Mouse (Mus musculus) thymus, postnatal 14 days (tissue): ENCODE data around the gene Wfdc10.
A peak's percentile ranks its signal among the peaks of the same experiment; 100 is the strongest.
"Not testable (repeated sequence)": the region's sequence is repeated elsewhere in the genome, so short reads cannot be mapped to it uniquely, and the experiment has no call there.

ENCODE experiments used
- DNase-seq: peaks from one replicate; pipeline ENCODE4 v3.0.0; 2021

The Wfdc10 gene

DNA sequence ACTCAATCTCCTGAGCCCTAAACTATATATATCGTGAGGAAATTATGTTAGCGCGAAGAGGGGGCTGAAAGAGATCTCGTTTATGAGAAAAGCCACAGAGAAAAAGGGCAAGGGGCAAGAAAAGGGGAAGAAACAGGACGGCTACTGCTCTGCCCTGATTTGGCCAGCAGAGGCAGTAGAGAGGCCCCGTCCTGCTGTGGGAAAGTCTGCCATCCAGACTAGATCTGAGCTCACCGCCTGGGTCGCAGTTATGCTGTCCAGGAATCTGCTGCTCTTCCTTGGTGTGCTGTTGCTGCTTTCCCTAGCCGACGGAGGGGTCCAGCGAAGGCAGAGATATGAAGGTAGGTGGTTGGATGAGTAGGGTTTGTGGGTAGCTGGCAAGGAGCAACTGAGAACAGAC, at the start of gene Wfdc10:
TSS of gene Wfdc10 (plus strand) at position 189 of the 400 bp plus-strand sequence.
- DNase-seq, result peak; percentile 58

DNA sequence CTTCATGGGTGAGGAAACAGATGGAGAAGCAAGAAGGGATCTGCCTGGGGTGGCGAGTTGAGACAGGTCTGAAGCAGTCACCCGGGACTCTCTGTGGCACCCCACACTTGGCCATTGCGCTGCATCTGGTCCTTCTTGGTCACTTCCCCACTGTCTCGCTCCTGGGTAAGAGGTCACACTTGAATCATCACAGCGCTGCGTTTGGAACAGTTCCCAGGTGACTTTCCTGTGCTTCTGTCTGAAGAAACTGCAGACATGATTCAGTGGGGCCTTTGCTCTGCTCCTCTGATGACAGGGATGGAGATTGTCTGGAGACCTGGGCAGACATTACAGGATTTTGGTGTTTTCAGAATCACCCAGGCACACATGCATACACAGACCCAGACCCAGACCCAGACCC, 47.1 kb upstream of the Wfdc10 start:
- no peak for DNase-seq

DNA sequence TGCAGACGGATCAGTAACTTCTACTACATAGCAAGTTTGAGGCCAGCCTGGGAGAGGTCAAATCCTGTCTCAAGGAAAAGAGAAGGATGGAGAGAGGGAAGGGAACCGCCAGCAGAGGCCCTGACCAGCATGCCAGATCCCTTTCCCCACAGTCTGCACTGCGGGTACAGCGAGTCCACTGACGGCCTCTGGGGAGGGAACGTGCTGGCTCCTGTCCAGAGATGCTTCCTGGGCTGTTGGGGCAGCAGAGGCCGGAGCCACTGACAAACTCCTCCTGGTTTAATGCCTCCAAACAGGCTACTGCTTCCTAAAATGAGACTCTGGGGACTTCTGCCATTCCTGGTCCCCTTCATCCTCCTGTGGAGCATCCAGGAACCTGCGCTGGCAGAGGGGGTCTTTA, 42.4 kb upstream of the Wfdc10 start, which contains the start of the genes Wfdc6b and Wfdc8:
TSS of gene Wfdc6b (plus strand) at position 52 of the 400 bp plus-strand sequence.
TSS of gene Wfdc8 (minus strand) at position 156 of the 400 bp plus-strand sequence.
- DNase-seq, result not testable (repeated sequence)

DNA sequence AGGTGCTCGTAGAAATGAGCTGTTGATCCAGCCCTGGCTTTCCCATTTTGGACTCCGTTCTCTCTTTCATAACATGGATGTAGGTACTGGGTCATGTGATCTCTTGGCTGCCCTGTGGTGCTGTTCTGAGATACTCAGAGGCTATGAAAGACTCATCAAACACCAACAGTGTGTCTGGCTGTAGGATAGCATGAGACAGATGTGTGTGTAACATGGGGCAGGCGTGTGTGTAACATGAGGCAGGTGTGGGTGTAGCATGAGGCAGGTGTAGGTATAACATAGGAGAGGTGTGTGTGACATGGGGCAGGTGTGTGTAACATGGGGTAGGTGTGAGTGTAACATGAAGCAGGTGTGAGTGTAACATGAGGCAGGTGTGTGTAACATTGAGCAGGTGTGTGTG, 40.5 kb upstream of the Wfdc10 start:
- DNase-seq, result no peak

DNA sequence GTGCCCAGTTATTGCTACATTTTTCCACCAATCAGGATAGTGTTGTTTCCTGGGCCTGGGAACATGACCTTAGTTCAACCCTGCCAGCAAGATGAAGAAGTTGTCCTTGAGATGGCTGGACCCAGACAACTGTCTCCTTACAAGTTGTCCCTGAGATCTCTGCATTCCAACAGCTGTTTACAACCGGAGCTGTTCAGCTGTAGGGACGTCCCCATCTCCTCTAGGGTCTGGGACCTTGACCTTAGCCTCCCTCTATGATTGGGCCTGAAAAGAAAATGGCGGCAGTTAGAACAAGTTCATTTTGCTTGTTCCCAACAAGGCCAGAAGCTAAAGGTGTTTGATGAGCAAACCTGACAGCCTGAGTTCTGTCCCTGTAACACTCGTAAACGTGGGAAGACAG, 36.8 kb upstream of the Wfdc10 start:
- DNase-seq, result no peak

DNA sequence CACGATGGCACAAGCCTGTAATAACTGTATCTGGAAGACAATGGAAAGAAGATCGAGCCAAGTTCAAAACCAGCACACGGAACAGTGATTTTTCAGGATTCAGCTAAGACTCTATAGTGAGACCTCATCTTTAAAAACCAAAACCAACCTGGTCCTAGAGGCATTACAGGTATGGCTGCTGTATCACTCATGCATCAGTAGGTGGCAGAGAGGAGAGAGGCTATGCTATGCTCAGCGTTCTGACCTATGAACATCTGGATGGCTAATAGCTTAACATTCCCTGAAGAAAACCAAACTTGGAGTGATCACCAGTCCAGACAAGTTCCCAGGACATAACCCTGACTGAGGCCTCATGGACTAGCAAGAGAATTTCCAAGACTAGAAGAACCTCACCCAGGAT, 34.1 kb upstream of the Wfdc10 start:
- no peak for DNase-seq

DNA sequence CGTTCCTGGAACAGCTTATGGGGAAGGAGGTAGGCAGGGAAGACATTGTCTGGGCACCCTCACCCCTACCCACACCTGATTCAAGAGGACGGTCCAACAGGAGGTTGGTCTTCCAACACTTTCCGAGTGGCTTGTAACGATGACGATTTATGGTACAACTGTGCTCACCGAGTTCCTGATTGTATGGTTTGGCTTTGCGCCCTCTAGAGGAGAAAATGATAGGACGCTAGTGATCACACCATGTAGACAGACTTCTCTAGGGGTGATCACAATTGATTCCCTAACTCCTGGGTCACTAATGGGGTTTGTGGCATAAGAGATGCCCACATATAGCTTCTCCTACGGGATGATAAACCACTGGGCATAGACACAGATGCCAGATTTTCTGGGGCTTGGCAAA, 20.6 kb upstream of the Wfdc10 start:
- DNase-seq, result peak; percentile 7

DNA sequence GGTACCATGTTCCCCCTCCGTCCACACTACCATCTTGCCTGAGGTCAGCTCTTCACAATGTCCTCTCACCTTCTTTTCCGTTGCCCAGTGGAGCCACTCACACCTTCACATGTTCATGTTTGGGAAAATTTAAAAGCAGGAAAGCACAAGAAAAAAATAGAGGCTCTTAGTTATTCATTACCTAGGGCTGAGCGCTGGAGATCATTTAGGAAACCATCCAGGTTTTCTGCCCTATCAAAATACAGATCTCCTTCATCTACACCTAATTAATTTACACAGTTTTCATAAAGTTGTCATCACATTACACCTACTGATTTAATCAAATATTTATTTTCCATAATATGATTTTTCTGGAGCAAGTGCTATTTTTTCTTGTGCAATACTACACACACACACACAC, 17.1 kb upstream of the Wfdc10 start, which contains the start of gene Wfdc16:
TSS of gene Wfdc16 (minus strand) at position 101 of the 400 bp plus-strand sequence.
- DNase-seq, result no peak

DNA sequence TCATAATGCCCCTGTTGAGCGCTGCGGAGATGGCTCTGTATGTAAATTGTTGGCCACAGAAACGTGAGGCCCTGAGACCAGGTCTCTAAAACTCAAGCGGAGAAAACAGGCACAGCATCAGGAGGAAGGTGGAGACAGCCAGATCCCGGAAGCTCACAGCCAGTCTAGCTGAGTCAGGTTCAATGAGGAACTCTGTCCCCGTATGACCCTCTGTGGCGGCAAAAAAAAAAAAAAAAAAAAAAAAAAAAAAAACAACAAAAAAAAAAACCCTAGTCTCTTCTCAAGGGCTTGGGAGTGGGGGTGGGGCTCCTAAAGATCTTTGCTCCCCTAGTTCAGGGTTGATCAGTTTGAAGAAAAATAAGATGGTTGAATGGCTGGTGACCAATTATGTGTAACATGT, 14.7 kb upstream of the Wfdc10 start:
- DNase-seq, result no peak

DNA sequence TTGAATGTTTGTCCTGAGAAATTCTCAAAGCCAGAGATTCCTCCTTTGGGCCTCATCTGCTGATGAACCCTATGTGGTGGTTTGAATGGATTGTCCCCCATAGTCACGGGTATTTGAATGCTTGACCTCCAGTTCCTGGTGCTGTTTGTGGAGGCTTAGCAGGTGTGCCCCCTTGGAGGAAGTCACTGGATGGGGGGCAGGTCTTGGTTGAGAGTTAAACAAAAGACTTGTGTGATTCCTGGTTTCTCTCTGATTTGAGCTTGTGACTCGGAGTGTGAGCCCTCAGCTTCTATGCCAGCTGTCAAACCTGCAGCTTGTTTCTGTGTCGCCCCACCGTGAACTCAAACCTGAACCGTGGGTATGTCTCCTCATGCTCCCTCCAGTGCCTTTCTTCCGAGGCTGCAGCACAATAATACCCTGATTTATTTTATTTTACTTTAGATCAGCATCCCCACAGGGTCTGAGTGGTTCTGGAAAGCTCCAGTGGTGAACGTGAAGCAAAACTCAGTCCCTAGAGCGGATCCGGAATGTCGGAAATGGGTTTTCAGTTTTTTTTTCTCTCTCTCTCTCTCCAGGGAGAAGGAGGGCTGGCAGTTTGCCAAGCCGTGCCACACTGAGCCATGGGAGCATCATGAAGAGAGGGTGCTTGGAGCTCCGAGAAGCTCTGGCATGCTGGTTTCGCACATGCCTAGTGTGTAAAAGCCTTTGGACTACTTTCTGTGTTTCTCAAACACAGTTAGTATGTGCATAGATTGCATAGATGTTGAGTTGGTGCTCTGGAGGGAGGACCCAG, 13.8 kb upstream of the Wfdc10 start:
- no peak for DNase-seq

DNA sequence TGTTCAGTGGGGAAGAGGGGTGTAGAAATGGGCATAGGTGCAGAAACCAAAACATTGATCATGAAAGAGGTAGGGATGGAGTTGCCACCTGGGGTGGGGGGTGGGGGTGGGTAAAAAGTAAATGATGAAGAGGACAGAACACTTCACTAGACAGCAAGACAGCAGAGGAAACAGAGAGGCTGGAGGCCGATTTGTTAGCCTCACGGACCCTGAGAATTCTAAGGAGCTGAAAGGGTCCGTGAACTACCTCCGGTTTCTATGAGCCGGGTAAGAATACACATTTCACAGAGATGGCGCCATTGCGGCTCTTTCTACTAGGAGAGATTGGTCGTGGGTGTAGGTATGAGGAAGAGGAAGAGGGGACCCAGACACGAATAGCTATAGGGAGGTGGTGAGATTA, 637 bp downstream of the Wfdc10 start, which contains the start of gene Wfdc9:
TSS of gene Wfdc9 (minus strand) at position 101 of the 400 bp plus-strand sequence.
- no peak for DNase-seq

DNA sequence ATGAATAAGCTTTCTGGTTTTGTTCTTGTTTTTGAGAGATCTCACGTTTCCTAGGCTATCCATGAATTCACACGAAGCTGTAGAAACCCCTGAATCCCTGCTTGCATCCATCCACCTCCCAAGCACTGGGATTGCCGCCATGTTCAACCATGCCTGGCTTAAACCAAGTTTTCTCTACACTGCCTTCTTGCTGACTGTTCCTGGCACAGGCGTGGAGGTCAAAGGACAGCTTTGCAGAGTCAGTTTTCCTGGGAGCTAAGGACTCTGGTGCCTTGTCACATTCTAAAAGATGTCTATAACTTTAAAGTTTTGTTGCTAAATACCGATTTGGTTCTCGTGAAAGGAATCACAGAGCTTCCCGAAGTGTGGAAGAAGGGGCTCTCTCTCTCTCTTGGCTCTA, 9.0 kb downstream of the Wfdc10 start:
- no peak for DNase-seq

DNA sequence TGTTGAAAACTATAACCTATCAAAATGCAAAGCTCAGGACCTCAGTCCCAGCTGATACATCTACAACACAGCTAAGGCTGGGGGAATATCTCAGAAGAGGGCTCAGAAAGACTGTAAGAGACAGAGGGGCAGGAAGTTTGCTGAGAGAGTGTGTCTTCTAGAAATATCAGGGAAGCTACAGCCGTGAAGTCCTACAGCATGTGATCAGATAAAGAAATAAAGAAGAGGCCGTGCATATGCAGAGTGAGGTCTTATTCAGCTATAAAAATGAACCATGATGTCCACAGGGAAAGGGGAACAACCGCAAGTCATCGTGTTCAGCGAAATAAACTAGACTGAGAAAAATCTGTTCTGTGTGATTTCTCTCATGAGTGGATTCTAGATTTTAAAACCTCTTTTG, 14.4 kb downstream of the Wfdc10 start:
- no peak for DNase-seq

DNA sequence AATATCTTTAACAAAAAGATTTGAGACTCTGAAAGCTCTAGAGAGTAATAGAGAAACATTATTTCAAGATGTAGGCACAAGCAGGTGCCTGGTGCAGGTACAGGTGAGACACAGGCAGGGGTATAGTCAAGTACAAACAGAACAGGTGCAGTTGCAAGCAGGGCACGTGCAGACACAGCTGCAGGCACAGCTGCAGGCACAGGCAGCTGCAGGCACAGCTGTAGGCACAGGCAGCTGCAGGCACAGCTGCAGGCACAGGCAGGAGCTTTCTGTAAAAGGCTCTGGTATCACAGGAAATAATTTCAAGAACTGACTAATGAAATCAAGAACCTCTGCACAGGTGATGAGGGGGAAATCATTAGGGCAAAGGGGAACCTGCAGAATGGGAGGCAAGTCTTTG, 15.1 kb downstream of the Wfdc10 start:
- no peak for DNase-seq

DNA sequence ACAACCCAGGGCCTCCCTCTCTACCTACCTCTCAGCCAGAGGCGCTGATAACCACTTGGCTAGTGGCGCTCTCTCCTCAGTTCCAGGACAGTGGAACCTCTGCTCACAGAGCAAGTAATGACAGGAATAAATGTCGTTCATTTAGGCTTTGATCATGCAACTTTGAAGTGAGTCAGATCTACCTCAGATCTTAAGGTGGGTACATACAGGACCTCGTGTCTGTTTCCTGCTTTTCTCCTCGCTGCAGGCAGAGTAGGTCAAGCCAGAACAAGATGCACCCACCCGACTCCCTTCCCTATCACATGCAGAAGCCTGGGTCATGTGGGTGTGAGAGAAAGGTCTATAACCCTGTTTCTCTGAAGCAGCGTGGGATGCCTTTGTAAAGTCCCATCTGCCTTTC, 18.1 kb downstream of the Wfdc10 start, which contains the start of gene Wfdc11:
TSS of gene Wfdc11 (minus strand) at position 101 of the 400 bp plus-strand sequence.
- DNase-seq, result no peak

DNA sequence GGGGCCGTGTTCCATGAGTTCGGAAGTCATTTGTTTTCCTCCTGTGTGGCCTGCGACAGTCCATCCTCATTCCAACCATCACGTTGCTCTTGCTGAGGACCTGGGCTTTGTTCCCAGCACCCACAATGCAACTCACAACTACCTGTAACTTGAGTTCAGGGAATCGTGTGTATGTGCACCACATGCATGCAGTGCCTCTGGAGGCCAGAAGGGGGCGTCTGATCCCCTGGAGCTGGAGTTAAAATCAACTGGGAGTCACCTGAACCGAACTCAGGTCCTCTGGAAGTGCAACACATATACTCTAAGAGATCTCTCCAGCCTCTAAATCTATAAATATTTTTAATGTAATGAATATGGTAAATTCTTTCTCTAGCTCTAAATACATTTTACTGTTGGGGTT, 20.3 kb downstream of the Wfdc10 start:
- DNase-seq, result no peak

DNA sequence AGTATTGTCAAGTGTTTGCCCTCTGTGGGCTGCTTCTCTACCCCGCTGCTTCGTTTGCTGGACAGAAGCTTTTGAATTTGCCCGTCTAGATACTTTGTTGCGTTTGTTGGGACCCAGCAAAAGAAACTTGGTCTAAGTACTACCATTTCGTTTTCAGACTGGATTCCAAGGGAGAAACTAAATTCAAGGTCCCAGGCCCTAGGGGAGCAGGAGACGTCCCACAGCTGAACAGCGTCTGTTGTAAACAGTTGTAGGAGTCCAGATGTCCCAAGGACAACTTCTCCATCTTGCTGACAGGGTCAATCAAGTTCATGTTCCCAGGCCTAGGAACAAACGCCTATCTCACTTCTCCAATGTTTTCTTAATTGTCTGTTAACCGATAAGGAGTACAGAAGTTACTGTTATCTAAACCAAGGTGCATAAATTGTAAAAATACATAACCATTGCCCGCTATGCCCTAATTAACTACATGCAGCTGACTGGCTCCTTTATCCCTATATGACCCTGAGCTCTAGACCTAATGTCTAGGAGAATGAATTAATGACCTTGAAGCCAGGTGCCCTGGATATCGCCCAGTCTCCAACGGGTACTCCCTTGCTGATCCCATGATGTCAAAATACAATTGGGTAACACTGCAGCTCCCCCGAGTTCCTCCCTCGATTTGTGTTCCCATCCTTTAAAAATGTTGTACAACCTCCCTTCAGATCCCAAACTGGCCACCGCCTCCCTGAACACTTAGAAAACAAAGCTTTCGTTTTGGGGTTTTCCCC, 21.3 kb downstream of the Wfdc10 start:
- no peak for DNase-seq

DNA sequence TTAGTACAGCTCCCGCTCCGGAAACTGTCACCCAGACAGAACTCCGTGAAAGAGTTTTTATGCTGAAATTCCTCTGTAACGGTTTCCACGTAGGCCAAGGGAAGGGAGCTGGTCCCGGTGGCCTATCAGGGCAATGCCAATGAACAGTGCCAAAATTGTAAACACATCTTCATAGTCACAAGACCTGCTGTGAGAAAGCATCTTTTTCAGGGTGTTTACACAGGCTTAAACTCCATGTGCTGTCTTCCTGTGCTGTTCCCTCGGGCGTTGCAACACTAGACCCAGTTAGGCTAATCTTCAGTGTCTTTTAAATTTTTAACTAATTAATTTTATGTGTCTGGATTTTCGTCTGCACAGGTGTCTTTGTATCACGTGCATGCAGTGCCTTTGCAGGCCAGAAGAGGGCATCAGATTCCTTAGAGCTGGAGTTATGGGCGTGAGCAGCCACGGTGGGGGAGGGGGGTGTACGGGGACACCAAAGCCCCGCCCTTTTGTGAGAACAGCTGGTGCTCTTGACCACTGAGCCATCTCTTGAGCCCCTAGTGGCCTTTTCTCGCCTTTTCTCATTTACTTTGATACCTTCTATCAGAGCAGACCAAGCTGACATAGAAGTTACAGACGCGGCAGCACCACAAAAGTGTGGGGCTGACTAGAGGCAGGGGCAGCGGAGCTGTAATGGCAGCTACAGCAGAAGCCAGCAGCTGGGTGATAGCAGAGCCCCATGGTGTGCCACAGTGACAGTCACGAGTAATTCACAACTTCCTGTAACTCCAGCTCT, 23.2 kb downstream of the Wfdc10 start:
- DNase-seq, result peak; percentile 89

DNA sequence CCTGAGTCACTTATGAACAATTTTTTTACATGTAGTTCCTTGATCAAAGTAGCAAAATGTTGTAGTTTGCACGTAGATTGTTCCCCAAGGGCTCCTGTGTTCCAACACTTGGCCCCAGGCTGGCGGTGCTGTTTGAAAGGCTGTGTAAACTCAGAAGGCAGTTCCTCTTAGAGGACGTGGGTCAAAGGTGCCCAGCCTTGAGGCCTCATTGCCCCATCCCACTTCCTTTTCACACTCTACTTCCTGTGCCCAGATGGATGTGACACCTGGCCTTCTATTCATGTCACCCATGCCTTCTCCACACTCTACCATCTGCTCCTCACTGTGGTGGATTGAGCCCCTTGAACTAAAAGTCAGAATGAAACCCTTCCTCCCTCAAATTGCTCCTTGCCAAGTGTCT, 24.1 kb downstream of the Wfdc10 start:
- DNase-seq, result peak; percentile 60

DNA sequence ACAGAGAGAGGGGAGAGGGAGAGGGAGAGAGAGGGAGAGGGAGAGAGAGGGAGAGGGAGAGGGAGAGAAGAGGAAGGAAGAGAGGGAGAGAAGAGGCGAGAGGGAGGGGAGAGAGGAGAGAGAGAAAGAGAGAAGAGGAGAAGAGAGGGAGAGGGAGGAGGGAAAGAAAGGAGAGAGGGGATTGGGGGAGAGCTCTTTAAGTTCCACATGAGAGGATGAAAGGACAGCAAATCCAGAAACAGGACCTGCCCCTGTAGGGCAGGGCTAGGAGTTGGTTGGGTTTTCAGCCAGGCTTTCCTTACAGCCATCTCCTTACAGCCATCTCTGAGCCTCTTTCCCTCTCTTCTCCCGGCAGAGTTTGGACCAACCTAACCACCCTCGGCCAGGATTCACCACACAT, 29.0 kb downstream of the Wfdc10 start, which contains the start of gene Wfdc13:
TSS of gene Wfdc13 (plus strand) at position 301 of the 400 bp plus-strand sequence.
- DNase-seq, result no peak

DNA sequence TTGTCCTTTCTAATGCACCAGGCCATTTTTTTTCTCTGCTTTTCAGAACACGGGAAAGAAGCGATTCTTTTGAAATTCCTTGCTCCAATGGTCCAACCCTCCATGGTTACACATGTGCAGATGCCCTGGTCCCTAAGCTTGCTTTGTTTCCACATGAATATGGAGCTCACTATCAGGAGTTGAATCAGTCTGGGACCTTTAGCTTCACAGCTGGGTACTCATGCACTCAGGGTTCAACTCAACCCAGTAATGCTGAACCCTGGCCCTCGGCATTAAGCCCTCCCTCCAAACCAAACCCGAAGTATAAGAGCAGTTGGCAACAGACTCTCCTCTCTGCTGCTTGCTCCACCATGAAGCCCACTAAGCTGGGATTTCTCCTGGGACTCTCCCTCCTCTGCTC, 42.4 kb downstream of the Wfdc10 start, which contains the start of gene Spint4:
TSS of gene Spint4 (plus strand) at position 301 of the 400 bp plus-strand sequence.
- no peak for DNase-seq

DNA sequence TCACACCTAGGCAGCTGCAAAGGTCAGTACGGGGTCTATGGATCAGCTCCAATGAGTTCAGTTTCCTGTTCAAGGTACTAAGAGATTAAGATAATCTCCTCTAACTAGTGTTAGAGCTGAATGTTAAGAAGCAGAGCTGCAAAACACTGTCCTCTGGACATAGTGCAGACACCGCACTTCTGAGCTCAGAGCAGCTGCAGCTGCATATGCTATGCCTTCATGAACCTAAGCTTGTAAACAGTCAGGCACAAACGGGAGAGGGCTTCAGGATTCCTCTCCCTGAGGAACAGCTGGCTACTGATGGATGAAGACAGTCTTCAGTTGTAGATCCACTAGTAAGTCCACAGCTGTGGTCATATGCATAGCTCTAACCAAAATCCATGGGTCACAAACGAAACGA, 45.1 kb downstream of the Wfdc10 start:
- DNase-seq, result no peak

DNA sequence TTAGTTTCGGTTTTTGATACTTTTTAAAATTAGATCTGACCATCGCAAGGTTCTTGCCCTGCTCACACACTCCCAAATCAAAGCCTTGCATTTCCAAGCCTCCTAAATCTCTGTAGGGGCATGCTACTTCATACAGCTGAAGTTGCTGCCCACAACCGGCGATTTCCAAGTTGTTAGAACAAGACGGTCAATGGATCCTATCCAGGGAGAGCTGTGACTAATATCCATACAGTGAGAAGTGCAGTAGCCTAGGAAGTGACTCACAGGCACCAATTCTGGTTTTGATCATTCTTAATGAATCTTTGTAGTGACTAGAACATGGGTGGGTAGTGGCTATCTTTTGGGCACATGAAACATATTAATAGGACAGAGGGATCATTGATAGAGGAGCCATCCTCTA, 45.9 kb downstream of the Wfdc10 start:
- DNase-seq, result no peak
